Mouse (Mus musculus) testis, adult 2 months (tissue): ENCODE measurements around the gene Rab34.

Source experiments
- CTCF ChIP-seq: fragments of 200-500 bp; IDR thresholded peaks from 2 replicates; pipeline ENCODE4 v1.5.1; 2012; ENCODE audit warnings: low read depth, mild to moderate bottlenecking, inconsistent platforms, low read length, moderate library complexity; ENCODE audit not compliant: control insufficient read depth, insufficient read depth, insufficient replicate concordance
- POLR2A ChIP-seq: fragments of 200-500 bp; IDR thresholded peaks from 2 replicates; pipeline ENCODE4 v1.6.1; 2012; ENCODE audit warnings: low read depth, mild to moderate bottlenecking, inconsistent platforms, low read length, moderate library complexity; ENCODE audit not compliant: control insufficient read depth

GRCm38 (mm10) chr11:78153778-78154177 lies 34.5 kb upstream of the Rab34 start:
- no peak for TF ChIP-seq CTCF
- no peak for TF ChIP-seq POLR2A
